Mouse (Mus musculus) embryonic facial prominence, embryonic 10.5 days (tissue): ENCODE measurements around the gene Mme. TPM values are rescaled to one million over a fixed set of nuclear protein-coding genes. Genes with fewer than 3 reads are reported as not detected.
A peak's percentile ranks its signal among the peaks of the same experiment; 100 is the strongest.

Experiments used
- DNase-seq: peaks from one replicate; pipeline ENCODE4 v3.0.0-alpha.2; 2017; ENCODE audit warnings: low spot score
- H3K27ac ChIP-seq: fragments of 300-500 bp; sonication (generic); replicated peaks from 2 replicates; pipeline ENCODE4 v1.5.1; 2016; ENCODE audit warnings: mild to moderate bottlenecking
- H3K27me3 ChIP-seq: fragments of 300-500 bp; sonication (generic); replicated peaks from 2 replicates; pipeline ENCODE4 v1.6.1; 2016; ENCODE audit warnings: low read depth, mild to moderate bottlenecking; ENCODE audit not compliant: poor library complexity, severe bottlenecking
- H3K36me3 ChIP-seq: fragments of 300-500 bp; sonication (generic); replicated peaks from 2 replicates; pipeline ENCODE4 v1.6.1; 2016; ENCODE audit warnings: mild to moderate bottlenecking, moderate library complexity
- H3K4me1 ChIP-seq: fragments of 300-500 bp; sonication (generic); 2 replicates; pipeline ENCODE4 v1.6.1; 2016
- H3K4me3 ChIP-seq: fragments of 300-500 bp; sonication (generic); 2 replicates; pipeline ENCODE4 v1.5.1; 2016; ENCODE audit warnings: mild to moderate bottlenecking, moderate library complexity
- H3K9me3 ChIP-seq: fragments of 300-500 bp; sonication (generic); 2 replicates; pipeline ENCODE4 v1.6.1; 2016; ENCODE audit warnings: mild to moderate bottlenecking
- WGBS: fragments of 180-500 bp; shearing (Covaris S2); methylation state at CpG from one replicate; pipeline ENCODE4 v1.1.7; 2016; 5-methylcytosine and 5-hydroxymethylcytosine counted together
- polyA plus RNA-seq: library from polyadenylated mRNA; unstranded; fragments of >200 nt; fragmentation: Nextera tagmentation; extraction: Ambion mirVana; gene quantifications from 2 replicates; pipeline ENCODE4 v1.2.1, GENCODE M21; 2016

Mme gene
- 14.1 and 16.0 TPM in 2 replicates for polyA plus RNA-seq

DNA sequence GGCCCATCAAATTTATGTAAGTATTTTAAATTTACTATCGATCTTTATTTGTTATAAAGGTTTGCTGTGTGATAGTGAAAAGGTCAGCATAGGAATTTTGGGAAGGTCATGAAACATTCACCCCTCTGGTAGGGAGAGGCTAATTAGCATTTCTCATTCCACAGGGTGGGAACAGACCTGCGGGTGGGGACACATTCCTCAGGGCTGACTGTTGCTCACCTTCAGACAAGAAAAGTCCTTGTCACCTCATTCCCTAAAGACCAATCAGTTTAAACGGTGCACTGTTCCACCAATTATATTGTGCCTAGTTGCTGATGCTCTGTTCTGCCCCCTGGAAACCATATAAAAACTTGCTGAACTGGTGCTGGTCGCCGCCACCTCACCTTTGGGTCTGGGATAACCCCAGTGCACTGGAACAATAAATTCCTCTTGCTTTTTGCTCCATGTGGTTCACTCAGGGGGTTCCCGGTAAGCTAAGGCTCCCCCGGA, at the start of gene Mme:
TSS of gene Mme (plus strand) at position 439 of the 489 bp plus-strand sequence.
- no peaks in the 10 kb centered on the region for H3K36me3 ChIP-seq
- H3K4me3 ChIP-seq: no peak within 1 kb of the TSS
- H3K4me1 ChIP-seq: peaks cover 4% of the 10 kb centered on the region
- WGBS: 84% methylated on average over 7 of the region's 7 CpGs
- no peak within 1 kb of the TSS for H3K27ac ChIP-seq
- H3K27me3 ChIP-seq: no peaks in the 10 kb centered on the region
- H3K9me3 ChIP-seq: no peaks in the 10 kb centered on the region
- DNase-seq: no peak

GRCm38 (mm10) chr3:63196565-63196964, 44.8 kb upstream of the Mme start:
- DNase-seq: no peak
- Histone ChIP-seq H3K27ac (no peak overlapping the region), H3K27me3 (no peaks in the 10 kb centered on the region), H3K4me3 (no peak overlapping the region), H3K4me1 (no peaks in the 10 kb centered on the region), H3K9me3 (no peaks in the 10 kb centered on the region), H3K36me3 (no peaks in the 10 kb centered on the region)
- 91% methylated on average over 3 of the region's 3 CpGs for WGBS

DNA sequence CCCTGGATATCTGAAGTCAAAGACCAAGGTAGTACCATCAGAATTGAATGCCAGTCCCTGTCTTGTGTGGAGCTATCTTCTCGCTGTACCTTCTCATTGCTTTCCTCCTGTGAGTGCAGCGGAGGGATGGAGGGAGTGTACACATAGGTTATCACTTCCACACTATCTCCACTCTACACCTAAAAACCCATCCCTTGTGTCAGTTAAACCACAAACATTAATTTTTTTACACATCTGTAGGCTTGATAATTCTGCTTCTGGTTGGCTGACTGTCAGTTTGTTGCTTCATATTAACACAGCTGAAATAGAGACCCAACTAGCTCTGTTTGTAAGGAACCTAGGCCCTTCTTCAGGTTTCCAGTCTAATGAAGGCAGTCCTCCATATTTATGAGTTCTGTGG, 43.3 kb upstream of the Mme start:
- H3K36me3 ChIP-seq: no peaks in the 10 kb centered on the region
- H3K4me1 ChIP-seq: no peaks in the 10 kb centered on the region
- H3K27ac ChIP-seq: no peak overlapping the region
- H3K9me3 ChIP-seq: no peaks in the 10 kb centered on the region
- 96% methylated on average over 2 of the region's 2 CpGs for WGBS
- H3K27me3 ChIP-seq: no peaks in the 10 kb centered on the region
- DNase-seq: no peak
- H3K4me3 ChIP-seq: no peak overlapping the region

- 89% methylated on average over 4 of the region's 4 CpGs for WGBS
- no peaks in the 10 kb centered on the region for H3K4me1 ChIP-seq
Measured at GRCm38 (mm10) chr3:63221867-63222591, 19.3 kb upstream of the Mme start.

DNA sequence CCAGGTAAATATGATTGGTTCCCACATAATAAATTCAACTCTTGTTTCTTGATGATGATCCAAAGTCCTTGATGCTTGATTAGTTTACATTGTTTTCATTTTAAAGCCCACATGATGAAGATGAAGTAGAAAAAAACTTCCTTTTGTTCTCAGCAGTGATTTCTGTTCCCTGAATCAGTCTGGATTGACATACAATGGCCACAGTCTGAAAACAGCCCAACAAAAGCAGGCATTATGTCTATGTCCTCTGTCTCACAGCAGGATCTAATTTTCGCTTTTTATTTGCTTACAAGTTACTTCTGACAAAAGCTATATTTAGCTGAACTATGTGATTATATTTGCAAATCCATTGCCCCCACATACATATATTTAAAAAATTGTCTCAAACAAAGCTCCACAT, 17.7 kb upstream of the Mme start:
- no peak overlapping the region for H3K4me3 ChIP-seq
- H3K9me3 ChIP-seq: no peaks in the 10 kb centered on the region
- H3K36me3 ChIP-seq: no peaks in the 10 kb centered on the region
- DNase-seq: no peak
- whole genome bisulfite sequencing: 49% methylated on average over 1 of the region's 1 CpGs
- no peaks in the 10 kb centered on the region for H3K4me1 ChIP-seq
- no peaks in the 10 kb centered on the region for H3K27me3 ChIP-seq
- no peak overlapping the region for H3K27ac ChIP-seq

More at GRCm38 (mm10) chr3:63221867-63222591, 19.3 kb upstream of the Mme start:
- H3K27ac ChIP-seq: no peak overlapping the region
- H3K9me3 ChIP-seq: no peaks in the 10 kb centered on the region
- no peaks in the 10 kb centered on the region for H3K36me3 ChIP-seq
- no peak for DNase-seq
- no peak overlapping the region for H3K4me3 ChIP-seq
- no peaks in the 10 kb centered on the region for H3K27me3 ChIP-seq

- H3K27me3 ChIP-seq: no peaks in the 10 kb centered on the region
- DNase-seq: no peak
- no peaks in the 10 kb centered on the region for H3K36me3 ChIP-seq
- WGBS: 32% methylated on average over 2 of the region's 2 CpGs
- H3K27ac ChIP-seq: no peak overlapping the region
- no peak overlapping the region for H3K4me3 ChIP-seq
- peaks cover 9% of the 10 kb centered on the region for H3K4me1 ChIP-seq
- H3K9me3 ChIP-seq: no peaks in the 10 kb centered on the region
Measured at GRCm38 (mm10) chr3:63235957-63236356, 5.4 kb upstream of the Mme start.

- no peaks in the 10 kb centered on the region for H3K27me3 ChIP-seq
- no peak overlapping the region for H3K4me3 ChIP-seq
- H3K4me1 ChIP-seq: no peaks in the 10 kb centered on the region
- DNase-seq: no peak
- no peaks in the 10 kb centered on the region for H3K9me3 ChIP-seq
- H3K36me3 ChIP-seq: no peaks in the 10 kb centered on the region
- no peak overlapping the region for H3K27ac ChIP-seq
Measured at GRCm38 (mm10) chr3:63243721-63244120, 2.4 kb downstream of the Mme start.

- no peaks in the 10 kb centered on the region for H3K36me3 ChIP-seq
- H3K27me3 ChIP-seq: no peaks in the 10 kb centered on the region
- DNase-seq: no peak
- peaks cover 4% of the 10 kb centered on the region; the same call in 1 of the 2 replicates for H3K4me1 ChIP-seq
- H3K27ac ChIP-seq: no peak overlapping the region
- no peaks in the 10 kb centered on the region for H3K9me3 ChIP-seq
- no peak overlapping the region for H3K4me3 ChIP-seq
- WGBS: 83% methylated on average over 2 of the region's 2 CpGs
Measured at GRCm38 (mm10) chr3:63272091-63272490, 30.8 kb downstream of the Mme start.

DNA sequence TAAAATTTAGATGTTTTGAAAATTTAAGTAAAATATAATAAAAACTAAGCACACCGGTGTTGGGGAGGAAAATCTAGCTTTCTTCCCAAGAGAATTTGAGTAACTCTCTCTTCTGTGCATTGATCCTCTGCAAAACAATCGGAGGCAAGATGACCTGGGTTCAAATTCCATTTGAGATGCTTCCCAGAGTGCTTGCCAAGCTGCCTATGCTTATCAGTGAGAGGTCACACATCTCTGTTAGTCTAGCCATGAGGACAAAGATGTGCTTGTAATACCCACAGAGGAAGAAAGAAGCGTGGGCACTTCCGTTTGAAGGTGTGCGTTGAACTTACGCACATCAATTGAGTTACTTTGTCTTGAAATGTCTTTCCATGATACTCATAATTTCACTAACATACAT, 53.0 kb downstream of the Mme start:
- Histone ChIP-seq H3K36me3 (no peaks in the 10 kb centered on the region), H3K4me1 (peaks cover 15% of the 10 kb centered on the region; the same call in 1 of the 2 replicates), H3K27ac (no peak overlapping the region), H3K4me3 (no peak overlapping the region), H3K9me3 (no peaks in the 10 kb centered on the region), H3K27me3 (peaks cover 6% of the 10 kb centered on the region; the same call in 1 of the 2 replicates)
- 59% methylated on average over 6 of the region's 6 CpGs for WGBS
- no peak for DNase-seq

- peak overlapping the region; percentile 88 for H3K4me3 ChIP-seq
- peak overlapping the region; percentile 93 for H3K27ac ChIP-seq
- H3K36me3 ChIP-seq: no peaks in the 10 kb centered on the region
- 38% methylated on average over 4 of the region's 4 CpGs for WGBS
- no peaks in the 10 kb centered on the region for H3K9me3 ChIP-seq
- peaks cover 6% of the 10 kb centered on the region; the same call in 1 of the 2 replicates for H3K27me3 ChIP-seq
- peaks cover 15% of the 10 kb centered on the region; the same call in 1 of the 2 replicates for H3K4me1 ChIP-seq
- DNase-seq: peak; percentile 38
Measured at GRCm38 (mm10) chr3:63294791-63295190, 53.5 kb downstream of the Mme start.

- peak; percentile 85 for DNase-seq
- Histone ChIP-seq H3K4me3 (peak overlapping the region; percentile 88), H3K9me3 (no peaks in the 10 kb centered on the region), H3K27me3 (peaks cover 6% of the 10 kb centered on the region; the same call in 1 of the 2 replicates), H3K27ac (peak overlapping the region; percentile 93), H3K4me1 (peaks cover 15% of the 10 kb centered on the region; the same call in 1 of the 2 replicates), H3K36me3 (no peaks in the 10 kb centered on the region)
- under 1% methylated on average over 21 of the region's 21 CpGs for WGBS
Measured at GRCm38 (mm10) chr3:63295237-63295636, 53.9 kb downstream of the Mme start.

DNA sequence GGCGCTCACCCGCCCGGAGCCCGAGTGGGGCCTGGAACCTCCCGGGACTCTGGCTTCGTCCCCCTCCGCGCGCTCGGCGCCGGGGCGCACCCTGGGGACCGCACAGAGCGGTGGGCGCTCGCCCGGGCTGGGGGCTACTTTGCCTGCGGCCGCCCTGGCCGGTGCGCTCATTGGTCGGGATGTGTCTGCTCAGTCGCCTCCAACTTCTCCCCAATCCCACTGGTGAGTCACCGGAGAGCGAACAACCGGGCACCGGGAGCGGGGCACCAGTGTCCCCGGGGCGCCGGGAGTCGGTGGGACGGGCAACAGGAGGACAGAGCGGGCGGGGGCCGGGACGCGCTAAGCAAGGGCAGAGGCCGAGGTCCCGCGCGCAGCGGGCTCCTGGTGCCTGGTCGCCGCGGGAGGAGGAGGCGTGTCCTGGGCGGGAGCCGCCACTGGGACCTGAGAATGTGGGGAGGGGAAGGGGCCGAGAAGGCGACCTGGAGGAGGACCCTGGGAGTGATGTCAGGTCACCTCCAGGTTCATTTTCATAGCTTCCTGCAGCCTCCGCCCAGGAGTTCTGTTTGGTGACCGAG, 54.4 kb downstream of the Mme start:
- DNase-seq: peak; percentile 85
- H3K27ac ChIP-seq: peak overlapping the region; percentile 93

GRCm38 (mm10) chr3:63296411-63296810, 55.1 kb downstream of the Mme start:
- peaks cover 6% of the 10 kb centered on the region; the same call in 1 of the 2 replicates for H3K27me3 ChIP-seq
- peak; percentile 25 for DNase-seq
- H3K4me1 ChIP-seq: peaks cover 12% of the 10 kb centered on the region; the same call in 1 of the 2 replicates
- WGBS: 6% methylated on average over 12 of the region's 12 CpGs
- peak overlapping the region; percentile 88 for H3K4me3 ChIP-seq
- H3K27ac ChIP-seq: peak overlapping the region; percentile 93; the same call in 1 of the 2 replicates
- H3K9me3 ChIP-seq: no peaks in the 10 kb centered on the region
- H3K36me3 ChIP-seq: no peaks in the 10 kb centered on the region

More for the DNA sequence above, 54.4 kb downstream of the Mme start:
- no peaks in the 10 kb centered on the region for H3K36me3 ChIP-seq
- peaks cover 13% of the 10 kb centered on the region; the same call in 1 of the 2 replicates for H3K4me1 ChIP-seq
- under 1% methylated on average over 54 of the region's 54 CpGs for WGBS
- peak overlapping the region; percentile 88 for H3K4me3 ChIP-seq
- peaks cover 6% of the 10 kb centered on the region; the same call in 1 of the 2 replicates for H3K27me3 ChIP-seq
- no peaks in the 10 kb centered on the region for H3K9me3 ChIP-seq
